Mouse (Mus musculus) liver, embryonic 14.5 days (tissue): ENCODE measurements at regions not wholly inside any gene's neighbourhood (a gene's known extent, or its start where the extent isn't known, plus 50 kb on each side); places are given as distances from the start of the nearest gene placed in this dataset.

Experiments
- CTCF ChIP-seq: IDR thresholded peaks from 2 replicates; pipeline ENCODE4 v1.5.1; 2016; ENCODE audit warnings: antibody characterized with exemption, low read depth, control low read depth
- EP300 ChIP-seq: IDR thresholded peaks from 2 replicates; pipeline ENCODE4 v1.6.1; 2016; ENCODE audit warnings: antibody characterized with exemption, low read depth

DNA sequence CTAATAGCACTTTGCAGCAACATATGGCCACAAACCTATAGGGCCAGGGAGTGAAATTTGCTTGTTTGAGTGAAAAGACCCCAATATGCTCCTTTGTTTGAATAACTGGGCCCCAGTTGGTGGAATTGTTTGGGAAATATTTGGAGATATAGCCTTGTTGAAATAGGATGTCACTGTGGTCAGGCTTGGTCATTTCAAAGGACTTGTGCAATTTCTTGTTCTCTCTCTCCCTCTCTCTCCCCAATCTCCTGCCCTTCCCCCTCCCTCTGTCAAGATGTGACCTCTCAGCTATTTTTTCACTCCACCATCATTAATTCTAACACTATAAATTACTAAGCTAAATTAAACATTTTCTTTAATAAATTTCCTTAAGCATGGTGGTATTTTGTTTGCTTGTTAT, 620.5 kb upstream of the Mef2c start:
- TF ChIP-seq CTCF, result no peak
- TF ChIP-seq EP300, result no peak
